Mouse (Mus musculus) hindbrain, embryonic 10.5 days (tissue): ENCODE results near the gene Tapt1. TPM values are rescaled to one million over a fixed set of nuclear protein-coding genes. Genes with fewer than 3 reads are reported as not detected.

Source experiments
- DNase-seq: peaks from one replicate; pipeline ENCODE4 v3.0.0-alpha.2; 2017; ENCODE audit warnings: low spot score
- H3K27ac ChIP-seq: fragments of 300-500 bp; sonication (generic); 2 replicates; pipeline ENCODE4 v1.5.1; 2016; ENCODE audit warnings: mild to moderate bottlenecking, moderate library complexity
- H3K27me3 ChIP-seq: fragments of 300-500 bp; sonication (generic); 2 replicates; pipeline ENCODE4 v1.6.1; 2016; ENCODE audit warnings: mild to moderate bottlenecking; ENCODE audit not compliant: poor library complexity, insufficient read depth, severe bottlenecking
- H3K36me3 ChIP-seq: fragments of 300-500 bp; sonication (generic); 2 replicates; pipeline ENCODE4 v1.6.1; 2016; ENCODE audit warnings: mild to moderate bottlenecking, moderate library complexity
- H3K4me1 ChIP-seq: fragments of 300-500 bp; sonication (generic); replicated peaks from 2 replicates; pipeline ENCODE4 v1.6.1; 2016; ENCODE audit warnings: mild to moderate bottlenecking
- H3K4me3 ChIP-seq: fragments of 300-500 bp; sonication (generic); 2 replicates; pipeline ENCODE4 v1.5.1; 2016; ENCODE audit warnings: mild to moderate bottlenecking, moderate library complexity
- H3K9me3 ChIP-seq: fragments of 300-500 bp; sonication (generic); 2 replicates; pipeline ENCODE4 v1.6.1; 2016; ENCODE audit warnings: mild to moderate bottlenecking, moderate library complexity
- WGBS: fragments of 180-500 bp; shearing (Covaris S2); methylation state at CpG from one replicate; pipeline ENCODE4 v1.1.7; 2016; 5-methylcytosine and 5-hydroxymethylcytosine counted together
- polyA plus RNA-seq: library from polyadenylated mRNA; unstranded; fragments of >200 nt; fragmentation: Nextera tagmentation; extraction: Ambion mirVana; gene quantifications from 2 replicates; pipeline ENCODE4 v1.2.1, GENCODE M21; 2016

Gene Tapt1
- polyA plus RNA-seq, 1 experiment from 2014 or later = 23.1 TPM

- Histone ChIP-seq H3K4me1 (peaks cover 10% of the 10 kb centered on the region; the same call in 1 of the 2 replicates), H3K27ac (no peak overlapping the region), H3K9me3 (no peaks in the 10 kb centered on the region), H3K36me3 (no peaks in the 10 kb centered on the region), H3K4me3 (no peak overlapping the region), H3K27me3 (no peaks in the 10 kb centered on the region)
- 89% methylated on average over 5 of the region's 5 CpGs for WGBS
- no peak for DNase-seq
Measured at GRCm38 (mm10) chr5:44250211-44250955, 24.0 kb upstream of the Tapt1 start.

- H3K9me3 ChIP-seq = no peaks in the 10 kb centered on the region
- H3K27ac ChIP-seq = no peak overlapping the region
- H3K27me3 ChIP-seq = no peaks in the 10 kb centered on the region
- WGBS = 80% methylated on average over 6 of the region's 6 CpGs
- DNase-seq = no peak
- H3K4me1 ChIP-seq = peaks cover 10% of the 10 kb centered on the region; the same call in 1 of the 2 replicates
- H3K4me3 ChIP-seq = no peak overlapping the region
- H3K36me3 ChIP-seq = no peaks in the 10 kb centered on the region
Measured at GRCm38 (mm10) chr5:44249363-44249762, 22.9 kb upstream of the Tapt1 start.

- Histone ChIP-seq H3K4me1 (peaks cover 10% of the 10 kb centered on the region; the same call in 1 of the 2 replicates), H3K4me3 (no peak overlapping the region), H3K9me3 (no peaks in the 10 kb centered on the region), H3K27ac (no peak overlapping the region), H3K36me3 (no peaks in the 10 kb centered on the region), H3K27me3 (no peaks in the 10 kb centered on the region)
- DNase-seq = no peak
- 26% methylated on average over 11 of the region's 11 CpGs for WGBS
Measured at GRCm38 (mm10) chr5:44246493-44247217, 20.2 kb upstream of the Tapt1 start.

- no peak overlapping the region for H3K27ac ChIP-seq
- H3K9me3 ChIP-seq = no peaks in the 10 kb centered on the region
- no peaks in the 10 kb centered on the region for H3K36me3 ChIP-seq
- no peaks in the 10 kb centered on the region for H3K27me3 ChIP-seq
- no peak for DNase-seq
- peaks cover 10% of the 10 kb centered on the region; the same call in 1 of the 2 replicates for H3K4me1 ChIP-seq
- H3K4me3 ChIP-seq = no peak overlapping the region
- WGBS = 79% methylated on average over 7 of the region's 7 CpGs
Measured at GRCm38 (mm10) chr5:44244894-44245423, 18.5 kb upstream of the Tapt1 start.

GRCm38 (mm10) chr5:44242828-44243227 lies 16.4 kb upstream of the Tapt1 start:
- no peak for DNase-seq
- H3K27ac ChIP-seq = no peak overlapping the region
- H3K4me1 ChIP-seq = peaks cover 7% of the 10 kb centered on the region; the same call in 1 of the 2 replicates
- H3K4me3 ChIP-seq = no peak overlapping the region
- no peaks in the 10 kb centered on the region for H3K27me3 ChIP-seq
- no peaks in the 10 kb centered on the region for H3K9me3 ChIP-seq
- 91% methylated on average over 4 of the region's 4 CpGs for WGBS
- H3K36me3 ChIP-seq = no peaks in the 10 kb centered on the region

- H3K4me1 ChIP-seq = peaks cover 4% of the 10 kb centered on the region; the same call in 1 of the 2 replicates
- no peak overlapping the region for H3K4me3 ChIP-seq
- no peak for DNase-seq
- WGBS = 98% methylated on average over 1 of the region's 1 CpGs
- H3K27me3 ChIP-seq = no peaks in the 10 kb centered on the region
- H3K27ac ChIP-seq = no peak overlapping the region
- H3K36me3 ChIP-seq = no peaks in the 10 kb centered on the region
- H3K9me3 ChIP-seq = no peaks in the 10 kb centered on the region
Measured at GRCm38 (mm10) chr5:44241726-44242125, 15.3 kb upstream of the Tapt1 start.

- no peak overlapping the region for H3K27ac ChIP-seq
- no peaks in the 10 kb centered on the region for H3K9me3 ChIP-seq
- no peaks in the 10 kb centered on the region for H3K27me3 ChIP-seq
- no peaks in the 10 kb centered on the region for H3K4me1 ChIP-seq
- peaks cover 16% of the 10 kb centered on the region for H3K36me3 ChIP-seq
- WGBS = 73% methylated on average over 7 of the region's 7 CpGs
- no peak overlapping the region for H3K4me3 ChIP-seq
- DNase-seq = no peak
Measured at GRCm38 (mm10) chr5:44239187-44240136, 13.0 kb upstream of the Tapt1 start.

GRCm38 (mm10) chr5:44238201-44238600 lies 11.8 kb upstream of the Tapt1 start:
- no peak overlapping the region for H3K4me3 ChIP-seq
- DNase-seq = no peak
- H3K27ac ChIP-seq = no peak overlapping the region
- 90% methylated on average over 7 of the region's 7 CpGs for WGBS
- no peaks in the 10 kb centered on the region for H3K9me3 ChIP-seq
- H3K27me3 ChIP-seq = no peaks in the 10 kb centered on the region
- H3K4me1 ChIP-seq = no peaks in the 10 kb centered on the region
- peaks cover 17% of the 10 kb centered on the region for H3K36me3 ChIP-seq

GRCm38 (mm10) chr5:44234606-44235005 lies 8.2 kb upstream of the Tapt1 start:
- no peaks in the 10 kb centered on the region for H3K27me3 ChIP-seq
- H3K4me1 ChIP-seq = no peaks in the 10 kb centered on the region
- H3K4me3 ChIP-seq = no peak overlapping the region
- H3K27ac ChIP-seq = no peak overlapping the region
- 92% methylated on average over 7 of the region's 7 CpGs for WGBS
- no peaks in the 10 kb centered on the region for H3K9me3 ChIP-seq
- peaks cover 17% of the 10 kb centered on the region for H3K36me3 ChIP-seq
- no peak for DNase-seq

GRCm38 (mm10) chr5:44233933-44234332 lies 7.5 kb upstream of the Tapt1 start:
- 90% methylated on average over 3 of the region's 3 CpGs for WGBS
- H3K36me3 ChIP-seq = peaks cover 17% of the 10 kb centered on the region
- no peaks in the 10 kb centered on the region for H3K4me1 ChIP-seq
- H3K27ac ChIP-seq = no peak overlapping the region
- no peaks in the 10 kb centered on the region for H3K27me3 ChIP-seq
- no peaks in the 10 kb centered on the region for H3K9me3 ChIP-seq
- DNase-seq = no peak
- H3K4me3 ChIP-seq = no peak overlapping the region

- no peak overlapping the region for H3K4me3 ChIP-seq
- H3K36me3 ChIP-seq = no peaks in the 10 kb centered on the region
- no peak for DNase-seq
- H3K4me1 ChIP-seq = peaks cover 36% of the 10 kb centered on the region
- 75% methylated on average over 4 of the region's 4 CpGs for WGBS
- H3K27me3 ChIP-seq = no peaks in the 10 kb centered on the region
- no peak overlapping the region for H3K27ac ChIP-seq
- no peaks in the 10 kb centered on the region for H3K9me3 ChIP-seq
Measured at GRCm38 (mm10) chr5:44228756-44229155, 2.3 kb upstream of the Tapt1 start.

GRCm38 (mm10) chr5:44228323-44228722 lies 1.9 kb upstream of the Tapt1 start:
- 74% methylated on average over 1 of the region's 1 CpGs for WGBS
- no peaks in the 10 kb centered on the region for H3K27me3 ChIP-seq
- H3K27ac ChIP-seq = no peak overlapping the region
- H3K9me3 ChIP-seq = no peaks in the 10 kb centered on the region
- peaks cover 36% of the 10 kb centered on the region for H3K4me1 ChIP-seq
- DNase-seq = no peak
- H3K36me3 ChIP-seq = no peaks in the 10 kb centered on the region
- H3K4me3 ChIP-seq = no peak overlapping the region
